Mouse (Mus musculus) erythroid progenitor cell, adult 5-6 weeks (primary cell): Measurements from ENCODE around the gene Ctsa. TPM values are rescaled to one million over a fixed set of nuclear protein-coding genes. Genes with fewer than 3 reads are reported as not detected.

Experiments used
- ATAC-seq: replicated peaks from 2 replicates; pipeline ENCODE4 v1.8.0; 2016; ENCODE audit warnings: moderate number of reproducible peaks, mild to moderate bottlenecking, moderate TSS enrichment, inconsistent platforms; ENCODE audit not compliant: poor library complexity, low FRiP score, severe bottlenecking
- total RNA-seq, 2 experiments: library from RNA; stranded (forward) in 1 of 2; stranded (reverse) in 1 of 2; fragments of 150-400 nt in 1 of 2; fragments of 186-747, 209-891 nt in 1 of 2; gene quantifications; 2 replicates each; pipeline versions ENCODE4 v1.2.3 to v1.2.4; 2015 to 2017; ENCODE audit warnings: low replicate concordance in 2 of 2

Ctsa gene
- total RNA-seq, 2 experiments from 2014 or later: 34.0 to 43.0 TPM

- ATAC-seq: no peak
Measured at GRCm38 (mm10) chr2:164803921-164804313, 28.8 kb upstream of the Ctsa start.

- peak; percentile 91 for ATAC-seq
Measured at GRCm38 (mm10) chr2:164804533-164805331, 27.9 kb upstream of the Ctsa start, which contains the start of the genes Acot8 and Zswim3. Acot8 (minus strand) TSS chr2:164804882. Zswim3 (plus strand) TSS chr2:164805098.

- ATAC-seq: peak; percentile 80
Measured at GRCm38 (mm10) chr2:164805332-164805718, 27.3 kb upstream of the Ctsa start.

- ATAC-seq: no peak
Measured at GRCm38 (mm10) chr2:164806614-164807013, 26.1 kb upstream of the Ctsa start.

- no peak for ATAC-seq
Measured at GRCm38 (mm10) chr2:164813557-164813956, 19.1 kb upstream of the Ctsa start.

GRCm38 (mm10) chr2:164815348-164815747 is 17.3 kb upstream of the Ctsa start:
- peak; percentile 61 for ATAC-seq

- peak; percentile 76 for ATAC-seq
Measured at GRCm38 (mm10) chr2:164815821-164816220, 16.9 kb upstream of the Ctsa start.

GRCm38 (mm10) chr2:164817206-164817605 is 15.5 kb upstream of the Ctsa start:
- ATAC-seq: no peak

GRCm38 (mm10) chr2:164817703-164818102 is 15.0 kb upstream of the Ctsa start:
- no peak for ATAC-seq

- ATAC-seq: no peak
Measured at GRCm38 (mm10) chr2:164821060-164821459, 11.6 kb upstream of the Ctsa start.

- peak; percentile 95 for ATAC-seq
Measured at GRCm38 (mm10) chr2:164822636-164823165, 10.0 kb upstream of the Ctsa start, which contains the start of gene Zswim1. Zswim1 (plus strand) TSS chr2:164822686.

- ATAC-seq: peak; percentile 50
Measured at GRCm38 (mm10) chr2:164823181-164823585, 9.5 kb upstream of the Ctsa start.

GRCm38 (mm10) chr2:164823969-164824368 is 8.7 kb upstream of the Ctsa start:
- ATAC-seq: no peak

- ATAC-seq: no peak
Measured at GRCm38 (mm10) chr2:164825521-164825920, 7.2 kb upstream of the Ctsa start.

GRCm38 (mm10) chr2:164827146-164827850 is 5.4 kb upstream of the Ctsa start:
- ATAC-seq: peak; percentile 31; the same call in 1 of the 2 replicates

- ATAC-seq: no peak
Measured at GRCm38 (mm10) chr2:164828437-164828836, 4.2 kb upstream of the Ctsa start, which contains the start of gene Spata25. Spata25 (minus strand) TSS chr2:164828537.

- no peak for ATAC-seq
Measured at GRCm38 (mm10) chr2:164829090-164829489, 3.6 kb upstream of the Ctsa start.

- no peak for ATAC-seq
Measured at GRCm38 (mm10) chr2:164831029-164831428, 1.6 kb upstream of the Ctsa start.

- no peak for ATAC-seq
Measured at GRCm38 (mm10) chr2:164832032-164832747, 483 bp upstream of the Ctsa start.
